ENCODE assay signal across 19 mouse cellular contexts in genomic region chr11:101065002-101065401, GRCm38 (mm10). TPM values are rescaled to one million over a fixed set of nuclear protein-coding genes. Genes with fewer than 3 reads are reported as not detected.
DNase-seq lines count a peak whose midpoint lies in the region; ATAC-seq and TF ChIP-seq lines count a peak whose summit lies in the region.
"Had no signal": no experiment of that assay in that cellular context is flagged by ENCODE, and none has a peak within 500 bp of the region (broad histone marks: within the 10 kb centered on the region; RNA-seq: fewer than 3 reads in every experiment).

No protein-coding gene starts in this region.

- no peak overlapping the region for H3K9ac ChIP-seq in heart, adult 2 months (ENCODE audit: low read depth, low read length)
- H3K9ac ChIP-seq in liver, adult 2 months (ENCODE audit: low read depth, low read length) = no peak overlapping the region
- H3K9ac ChIP-seq in liver, embryonic 14.5 days (replicated peaks) = no peak overlapping the region
- H3K9ac ChIP-seq: hindbrain, embryonic 12.5 days; kidney, embryonic 15.5 days; midbrain, embryonic 13.5 days; neural tube, embryonic 12.5 days had no signal

- intact Hi-C loops in heart, adult 2 months (cut with DNase I) = loop anchor here (10.0 kb wide), 2 partner anchors 340 to 490 kb away; partner anchors contain the start of gene Cnp
- intact Hi-C loops in heart, postnatal 10 days (cut with DNase I) = loop anchor here (10.0 kb wide), 1 partner anchor 350 kb away; the partner anchor contains the start of genes Hspb9 and Kat2a

- no peak for DNase-seq in heart, adult 2 months
- no peak for DNase-seq in heart, postnatal 10 days
- DNase-seq in liver, adult 2 months (ENCODE audit: extremely low read depth, low read depth, low spot score) = peak; percentile 34
- DNase-seq in liver = no peak
- DNase-seq in adrenal gland, postnatal 14 days = peak; percentile 60
- DNase-seq in liver, embryonic 14.5 days (ENCODE audit: low read depth in 3 of 3, low spot score in 3 of 3) = no peak
- no peak for DNase-seq in thymus, postnatal 14 days
- no peak for DNase-seq in hindbrain, embryonic 10.5 days (ENCODE audit: low spot score)
- DNase-seq: B cell, adult 2 months; cerebellum, postnatal 14 days; lung, postnatal 14 days; retina, postnatal 1 day; spleen, adult 18-20 months had no signal

- H3K4me3 ChIP-seq in heart, adult 2 months = no peak overlapping the region
- H3K4me3 ChIP-seq in liver, adult 2 months (ENCODE audit: insufficient read depth, low read depth, low read length) = no peak overlapping the region
- no peak overlapping the region for H3K4me3 ChIP-seq in liver, embryonic 14.5 days (ENCODE audit: insufficient read depth in 1 of 2, low read depth in 2 of 2, low read length in 2 of 2)
- H3K4me3 ChIP-seq in hindbrain, embryonic 10.5 days = no peak overlapping the region
- H3K4me3 ChIP-seq: forebrain, embryonic 10.5 days; hindbrain, embryonic 12.5 days; kidney, embryonic 15.5 days; midbrain, embryonic 13.5 days; neural tube, embryonic 12.5 days had no signal

- H3K27ac ChIP-seq in heart, adult 2 months = peak overlapping the region; percentile 99
- H3K27ac ChIP-seq in liver, adult 2 months (replicated peaks; ENCODE audit: insufficient read depth, low read depth, low read length) = peak overlapping the region; percentile 42
- peak overlapping the region; percentile 97 for H3K27ac ChIP-seq in liver, embryonic 14.5 days
- no peak overlapping the region for H3K27ac ChIP-seq in hindbrain, embryonic 10.5 days
- H3K27ac ChIP-seq: forebrain, embryonic 10.5 days; neural tube, embryonic 12.5 days had no signal

- no peak for TF ChIP-seq CTCF in heart, adult 2 months (IDR thresholded peaks at IDR 0.05)
- no peak for TF ChIP-seq CTCF in liver, adult 2 months (IDR thresholded peaks at IDR 0.05; ENCODE audit: low read depth, low read length)
- TF ChIP-seq CTCF in liver, embryonic 14.5 days (IDR thresholded peaks at IDR 0.05; ENCODE audit: low read depth) = no peak

- no peak overlapping the region; the same call in 1 of the 2 replicates for H3K4me2 ChIP-seq in liver, embryonic 14.5 days (ENCODE audit: low read depth)
- H3K4me2 ChIP-seq: hindbrain, embryonic 12.5 days; kidney, embryonic 15.5 days; midbrain, embryonic 13.5 days; neural tube, embryonic 12.5 days had no signal

- no peak for TF ChIP-seq EP300 in heart, adult 2 months (IDR thresholded peaks at IDR 0.05; ENCODE audit: insufficient read depth, low read depth, low read length)
- no peak for TF ChIP-seq EP300 in liver, embryonic 14.5 days (IDR thresholded peaks at IDR 0.05; ENCODE audit: low read depth)

- H3K79me2 ChIP-seq in heart, adult 2 months (replicated peaks; ENCODE audit: control insufficient read depth, insufficient read depth, low read length) = no peaks in the 10 kb centered on the region
- H3K79me2 ChIP-seq in liver, adult 2 months (ENCODE audit: control insufficient read depth, insufficient read depth, low read length) = no peaks in the 10 kb centered on the region

- no peak for TF ChIP-seq POLR2A in heart, adult 2 months (IDR thresholded peaks at IDR 0.05; ENCODE audit: insufficient read depth, low read depth, low read length)
- no peak for TF ChIP-seq POLR2A in liver, adult 2 months (IDR thresholded peaks at IDR 0.05; ENCODE audit: extremely low read depth, insufficient read depth, low read length)

- H3K27me3 ChIP-seq in heart, adult 2 months (ENCODE audit: control insufficient read depth, insufficient read depth, low read length) = no peaks in the 10 kb centered on the region
- H3K27me3 ChIP-seq in liver, adult 2 months (ENCODE audit: control insufficient read depth, insufficient read depth, low read length) = no peaks in the 10 kb centered on the region
- peaks cover 6% of the 10 kb centered on the region for H3K27me3 ChIP-seq in liver, embryonic 14.5 days (ENCODE audit: control insufficient read depth, insufficient read depth, low read length)
- H3K27me3 ChIP-seq in hindbrain, embryonic 10.5 days (ENCODE audit: insufficient read depth, poor library complexity, severe bottlenecking) = peaks cover 9% of the 10 kb centered on the region; the same call in 1 of the 2 replicates
- H3K27me3 ChIP-seq: neural tube, embryonic 12.5 days had no signal

- 86% methylated on average over 9 of the region's 9 CpGs for WGBS in heart, adult 2 months
- 70% methylated on average over 9 of the region's 9 CpGs for WGBS in liver, adult 2 months
- 59% methylated on average over 9 of the region's 9 CpGs for WGBS in liver, embryonic 14.5 days (ENCODE audit: insufficient replicate concordance)
- WGBS in hindbrain, embryonic 10.5 days = 92% methylated on average over 9 of the region's 9 CpGs

- H3K4me1 ChIP-seq in heart, adult 2 months (ENCODE audit: control insufficient read depth, insufficient read depth, low read length) = peaks cover 30% of the 10 kb centered on the region
- peaks cover 31% of the 10 kb centered on the region for H3K4me1 ChIP-seq in liver, adult 2 months (ENCODE audit: control insufficient read depth, insufficient read depth, low read length)
- peaks cover 37 to 48% of the 10 kb centered on the region in 2 experiments for H3K4me1 ChIP-seq in liver, embryonic 14.5 days (replicated peaks; ENCODE audit: control insufficient read depth in 2 of 2, insufficient read depth in 2 of 2, low read length in 1 of 2)
- peaks cover 41% of the 10 kb centered on the region for H3K4me1 ChIP-seq in hindbrain, embryonic 10.5 days (replicated peaks)

- ATAC-seq in liver, embryonic 14.5 days (ENCODE audit: insufficient read depth) = no peak
- ATAC-seq: midbrain, embryonic 13.5 days had no signal

- no peaks in the 10 kb centered on the region for H3K9me3 ChIP-seq in liver, embryonic 14.5 days (ENCODE audit: control insufficient read depth, low read length)
- no peaks in the 10 kb centered on the region for H3K9me3 ChIP-seq in hindbrain, embryonic 10.5 days
- H3K9me3 ChIP-seq: forebrain, embryonic 10.5 days; hindbrain, embryonic 12.5 days; kidney, embryonic 15.5 days; midbrain, embryonic 13.5 days; neural tube, embryonic 12.5 days had no signal

- H3K36me3 ChIP-seq in heart, adult 2 months (ENCODE audit: control insufficient read depth, insufficient read depth, low read length) = peaks cover 11% of the 10 kb centered on the region; the same call in 1 of the 2 replicates
- H3K36me3 ChIP-seq in liver, adult 2 months (ENCODE audit: control insufficient read depth, insufficient read depth, low read length) = no peaks in the 10 kb centered on the region
- H3K36me3 ChIP-seq in liver, embryonic 14.5 days (replicated peaks; ENCODE audit: control insufficient read depth, insufficient read depth, low read depth) = peaks cover 23% of the 10 kb centered on the region
- peaks cover 40% of the 10 kb centered on the region for H3K36me3 ChIP-seq in hindbrain, embryonic 10.5 days

RNA-seq across cellular contexts. Expression of gene Naglu, which starts 4.8 kb away (rescaled TPM):
- total RNA-seq in heart, adult 2 months (2021) = 1 to 10 TPM; 7.4 to 8.3 TPM
- 11.0 and 14.3 TPM in 2 replicates for polyA plus RNA-seq in heart, adult 2 months (2012; rRNA removed)
- 1 to 10 TPM; 9.9 to 10.0 TPM for total RNA-seq in heart, postnatal 10 days (2021)
- total RNA-seq in liver, adult 2 months (2014; rRNA removed) = 22.1 and 23.6 TPM in 2 replicates
- polyA plus RNA-seq in liver, adult 2 months (2012; rRNA removed) = 33.8 and 38.8 TPM in 2 replicates
- total RNA-seq in adrenal gland, postnatal 14 days (2021) = 29.6 and 30.8 TPM in 2 replicates
- polyA plus RNA-seq in liver, embryonic 14.5 days (2012; rRNA removed) = 3.4 and 4.0 TPM in 2 replicates
- polyA plus RNA-seq in liver, embryonic 14.5 days (2014; fragmentation: Nextera tagmentation; extraction: Ambion mirVana) = 4.0 and 4.3 TPM in 2 replicates
- 11.2 and 12.9 TPM in 2 replicates for polyA plus RNA-seq in hindbrain, embryonic 10.5 days (2016; fragmentation: Nextera tagmentation; extraction: Ambion mirVana)

RNA-seq across cellular contexts. Expression of gene Hsd17b1, which starts 13.2 kb away (rescaled TPM):
- total RNA-seq in heart, adult 2 months (2021) = under 1 TPM; 0.47 to 0.70 TPM
- 0.32 and 0.55 TPM in 2 replicates for polyA plus RNA-seq in heart, adult 2 months (2012; rRNA removed)
- under 1 TPM in 1 of 2 experiments, not detected in 1; 0.45 TPM for total RNA-seq in heart, postnatal 10 days (2021)
- 0.27 and 0.37 TPM in 2 replicates for total RNA-seq in liver, adult 2 months (2014; rRNA removed)
- 0.12 and 0.37 TPM in 2 replicates for polyA plus RNA-seq in liver, adult 2 months (2012; rRNA removed)
- 0.85 and 1.2 TPM in 2 replicates for total RNA-seq in adrenal gland, postnatal 14 days (2021)
- 0.13 and 0.19 TPM in 2 replicates for polyA plus RNA-seq in liver, embryonic 14.5 days (2012; rRNA removed)
- 0.08 and 0.34 TPM in 2 replicates for polyA plus RNA-seq in liver, embryonic 14.5 days (2014; fragmentation: Nextera tagmentation; extraction: Ambion mirVana)
- polyA plus RNA-seq in hindbrain, embryonic 10.5 days (2016; fragmentation: Nextera tagmentation; extraction: Ambion mirVana) = 0.14 TPM in 1 of 2 replicates, not detected in the other
- polyA plus RNA-seq: embryonic facial prominence, embryonic 11.5 days; midbrain, embryonic 13.5 days had no signal

RNA-seq across cellular contexts. Expression of gene Coasy, which starts 17.4 kb away (rescaled TPM):
- total RNA-seq in heart, adult 2 months (2021) = 10 to 100 TPM; 15.8 to 17.5 TPM
- polyA plus RNA-seq in heart, adult 2 months (2012; rRNA removed) = 22.1 and 24.6 TPM in 2 replicates
- 10 to 100 TPM; 18.7 to 21.4 TPM for total RNA-seq in heart, postnatal 10 days (2021)
- total RNA-seq in liver, adult 2 months (2014; rRNA removed) = 84.0 and 89.9 TPM in 2 replicates
- polyA plus RNA-seq in liver, adult 2 months (2012; rRNA removed) = 182 and 194 TPM in 2 replicates
- total RNA-seq in adrenal gland, postnatal 14 days (2021) = 87.7 and 97.6 TPM in 2 replicates
- 16.2 and 16.7 TPM in 2 replicates for polyA plus RNA-seq in liver, embryonic 14.5 days (2012; rRNA removed)
- polyA plus RNA-seq in liver, embryonic 14.5 days (2014; fragmentation: Nextera tagmentation; extraction: Ambion mirVana) = 17.7 and 19.9 TPM in 2 replicates
- 53.1 and 59.6 TPM in 2 replicates for polyA plus RNA-seq in hindbrain, embryonic 10.5 days (2016; fragmentation: Nextera tagmentation; extraction: Ambion mirVana)

RNA-seq across cellular contexts. Expression of gene Mlx, which starts 22.1 kb away (rescaled TPM):
- total RNA-seq in heart, adult 2 months (2021) = 10 to 100 TPM; 18.1 to 21.3 TPM
- 23.0 and 45.2 TPM in 2 replicates for polyA plus RNA-seq in heart, adult 2 months (2012; rRNA removed)
- total RNA-seq in heart, postnatal 10 days (2021) = 10 to 100 TPM; 14.1 to 18.1 TPM
- total RNA-seq in liver, adult 2 months (2014; rRNA removed) = 33.5 and 34.4 TPM in 2 replicates
- polyA plus RNA-seq in liver, adult 2 months (2012; rRNA removed) = 34.8 and 39.8 TPM in 2 replicates
- total RNA-seq in adrenal gland, postnatal 14 days (2021) = 39.8 and 45.9 TPM in 2 replicates
- 16.8 and 18.6 TPM in 2 replicates for polyA plus RNA-seq in liver, embryonic 14.5 days (2012; rRNA removed)
- 21.9 and 26.8 TPM in 2 replicates for polyA plus RNA-seq in liver, embryonic 14.5 days (2014; fragmentation: Nextera tagmentation; extraction: Ambion mirVana)
- 44.7 and 49.7 TPM in 2 replicates for polyA plus RNA-seq in hindbrain, embryonic 10.5 days (2016; fragmentation: Nextera tagmentation; extraction: Ambion mirVana)

RNA-seq across cellular contexts. Expression of gene Psmc3ip, which starts 30.2 kb away (rescaled TPM):
- 1 to 10 TPM; 1.6 to 2.7 TPM for total RNA-seq in heart, adult 2 months (2021)
- polyA plus RNA-seq in heart, adult 2 months (2012; rRNA removed) = 1.1 and 1.3 TPM in 2 replicates
- 1 to 10 TPM; 5.0 to 5.6 TPM for total RNA-seq in heart, postnatal 10 days (2021)
- total RNA-seq in liver, adult 2 months (2014; rRNA removed) = 0.55 and 0.67 TPM in 2 replicates
- 0.20 and 0.39 TPM in 2 replicates for polyA plus RNA-seq in liver, adult 2 months (2012; rRNA removed)
- 6.6 and 8.8 TPM in 2 replicates for total RNA-seq in adrenal gland, postnatal 14 days (2021)
- polyA plus RNA-seq in liver, embryonic 14.5 days (2012; rRNA removed) = 7.3 and 16.8 TPM in 2 replicates
- polyA plus RNA-seq in liver, embryonic 14.5 days (2014; fragmentation: Nextera tagmentation; extraction: Ambion mirVana) = 21.6 and 22.0 TPM in 2 replicates
- 59.7 and 72.5 TPM in 2 replicates for polyA plus RNA-seq in hindbrain, embryonic 10.5 days (2016; fragmentation: Nextera tagmentation; extraction: Ambion mirVana)

Comparison
In these comparisons a context has a peak if more than half of its experiments do, and no peak if none do; other contexts are left out.
1. DNase-seq: peak in liver, adult 2 months (single experiment) and adrenal gland, postnatal 14 days (single experiment); none in heart, adult 2 months (0 of 2), heart, postnatal 10 days (0 of 2), liver (single experiment), liver, embryonic 14.5 days (0 of 3), thymus, postnatal 14 days (single experiment) and hindbrain, embryonic 10.5 days (single experiment).